Comparison of ENCODE assay signal across 15 mouse cellular contexts in the genomic region with DNA sequence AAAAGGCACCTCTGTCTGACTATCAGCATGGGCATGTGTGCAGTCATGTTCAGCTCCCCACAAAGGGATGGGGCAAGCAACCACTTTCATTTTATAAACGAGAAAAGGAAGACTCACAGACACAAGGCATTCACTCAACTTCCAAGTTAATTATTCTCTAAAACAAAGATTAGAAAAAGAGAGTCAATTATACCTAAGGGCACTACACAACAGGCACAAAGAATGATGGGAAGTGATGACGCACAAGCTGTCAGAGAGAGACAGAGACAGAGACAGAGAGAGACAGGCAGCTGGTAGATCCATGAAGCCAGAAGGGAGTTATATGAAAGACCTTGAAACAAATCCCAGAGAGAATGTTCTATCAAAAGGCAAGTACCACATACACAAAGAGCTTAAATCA.
"Had no signal": no experiment of that assay in that cellular context is flagged by ENCODE, and none has a peak within 500 bp of the region (broad histone marks: within the 10 kb centered on the region; RNA-seq: fewer than 3 reads in every experiment).

No protein-coding gene starts in this region.

- H3K4me1 ChIP-seq: stomach, embryonic 15.5 days had no signal

- H3K27me3 ChIP-seq: neural tube, embryonic 15.5 days; stomach, embryonic 15.5 days had no signal

- H3K4me2 ChIP-seq: neural tube, embryonic 15.5 days; stomach, embryonic 15.5 days had no signal

- H3K9ac ChIP-seq: neural tube, embryonic 15.5 days; stomach, embryonic 15.5 days had no signal

- H3K9me3 ChIP-seq: neural tube, embryonic 15.5 days; stomach, embryonic 15.5 days had no signal

- H3K4me3 ChIP-seq: neural tube, embryonic 15.5 days; stomach, embryonic 15.5 days had no signal

- H3K36me3 ChIP-seq: neural tube, embryonic 15.5 days; stomach, embryonic 15.5 days had no signal

- H3K27ac ChIP-seq: neural tube, embryonic 15.5 days; stomach, embryonic 15.5 days; stomach, postnatal 0 days had no signal

- DNase-seq: retina, postnatal 1 day; right cerebral cortex, adult 18-20 months; right cerebral cortex, postnatal 14 days; right cerebral cortex, postnatal 25 days; right cerebral cortex, postnatal 4 days; spleen, adult 18-20 months; thymus, adult 18-20 months; thymus, adult 2 months; thymus, postnatal 14 days; thymus, postnatal 25 days; thymus, postnatal 36 days; thymus, postnatal 4 days had no signal
